Mouse (Mus musculus): ENCODE results near the gene Sipa1l3.
A peak's percentile ranks its signal among the peaks of the same experiment; 100 is the strongest.

The Sipa1l3 gene

DNA sequence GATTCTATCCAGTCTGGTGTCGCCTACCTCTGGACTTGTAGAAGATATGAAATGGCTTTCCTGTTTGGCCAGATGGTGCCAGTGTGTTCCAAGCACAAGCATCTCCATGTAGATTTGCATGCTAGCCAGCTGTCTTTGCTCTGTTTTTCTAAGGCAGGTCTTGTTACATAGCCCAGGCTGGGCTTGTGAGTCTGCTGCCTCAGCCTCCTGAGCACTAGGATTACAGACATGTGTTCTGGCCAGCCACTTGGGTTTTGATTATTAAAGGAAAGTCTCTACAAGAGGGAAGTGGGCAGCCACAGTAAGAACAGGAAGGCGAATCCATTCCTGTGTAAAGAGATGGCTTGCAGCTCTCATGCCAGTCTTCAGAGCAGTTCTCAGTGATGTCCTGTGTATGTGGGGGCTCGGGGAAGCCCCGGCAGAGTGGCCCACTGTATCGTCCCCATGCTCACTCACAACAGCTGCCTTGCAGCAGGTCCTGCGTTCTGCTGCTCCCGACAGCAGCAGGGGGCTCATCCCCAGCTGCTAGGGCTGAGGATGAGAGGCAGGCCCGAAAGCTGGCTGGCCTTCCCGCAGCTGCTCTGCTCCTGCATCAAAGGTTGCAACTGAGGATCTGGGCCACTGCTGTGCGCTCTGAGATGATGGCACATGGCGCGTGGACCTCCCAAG is 97.1 kb downstream of the Sipa1l3 start:
- H3K4me3 ChIP-seq (replicated peaks; ENCODE audit: low read length): peak overlapping the region; percentile 32
- TF ChIP-seq POU5F1 (IDR thresholded peaks at IDR 0.05; ENCODE audit: borderline replicate concordance, low read length): no peak
- no peak for TF ChIP-seq NANOG (IDR thresholded peaks at IDR 0.05; ENCODE audit: borderline replicate concordance, low read length)
- no peaks in the 10 kb centered on the region for H3K27me3 ChIP-seq (ENCODE audit: insufficient read depth, low read length)
- 0 out of 2 replicates have a peak, but pooled peaks cover 7% of the 10 kb centered on the region for H3K36me3 ChIP-seq (ENCODE audit: insufficient read depth, low read length)
- H3K4me1 ChIP-seq (replicated peaks; ENCODE audit: low read depth, low read length): peaks cover 85% of the 10 kb centered on the region
- H3K9me3 ChIP-seq (ENCODE audit: low read length): no peaks in the 10 kb centered on the region

- TF ChIP-seq NANOG (IDR thresholded peaks at IDR 0.05; ENCODE audit: borderline replicate concordance, low read length) (no peak), CTCF (conservative IDR thresholded peaks at IDR 0.05; ENCODE audit: low read length) (no peak), POU5F1 (IDR thresholded peaks at IDR 0.05; ENCODE audit: borderline replicate concordance, low read length) (no peak)
- Histone ChIP-seq H3K4me1 (replicated peaks; ENCODE audit: low read depth, low read length) (peaks cover 91% of the 10 kb centered on the region), H3K9me3 (ENCODE audit: low read length) (no peaks in the 10 kb centered on the region), H3K36me3 (ENCODE audit: insufficient read depth, low read length) (peaks cover 2% of the 10 kb centered on the region; the same call in 1 of the 2 replicates), H3K27me3 (ENCODE audit: insufficient read depth, low read length) (no peaks in the 10 kb centered on the region), H3K4me3 (replicated peaks; ENCODE audit: low read length) (peak overlapping the region; percentile 64)
Observed at GRCm38 (mm10) chr7:29419836-29420235, 98.6 kb downstream of the Sipa1l3 start.

DNA sequence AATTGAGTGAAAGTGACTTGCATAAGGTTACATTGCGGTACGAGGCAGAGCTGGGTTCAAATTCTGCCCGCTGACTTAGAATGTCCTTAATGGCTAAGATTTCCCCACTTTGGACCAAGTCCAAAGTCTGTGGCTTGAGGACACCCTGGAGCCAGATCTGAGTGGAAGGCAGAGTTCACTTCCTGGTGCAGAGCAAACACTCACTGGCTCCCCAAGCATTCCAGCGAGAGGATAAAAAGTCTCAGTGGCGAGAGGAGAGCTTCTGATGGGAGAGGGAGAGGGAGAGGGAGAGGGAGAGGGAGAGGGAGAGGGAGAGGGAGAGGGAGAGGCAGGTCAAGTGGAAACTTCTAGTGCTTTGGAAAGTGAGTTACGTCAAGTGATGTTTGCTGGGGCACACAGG is 100.2 kb downstream of the Sipa1l3 start:
- TF ChIP-seq CTCF (conservative IDR thresholded peaks at IDR 0.05; ENCODE audit: low read length): no peak
- no peak for TF ChIP-seq NANOG (IDR thresholded peaks at IDR 0.05; ENCODE audit: borderline replicate concordance, low read length)
- no peak for TF ChIP-seq POU5F1 (IDR thresholded peaks at IDR 0.05; ENCODE audit: borderline replicate concordance, low read length)
- H3K4me3 ChIP-seq (replicated peaks; ENCODE audit: low read length): peak overlapping the region; percentile 45; the same call in 1 of the 2 replicates
- no peaks in the 10 kb centered on the region for H3K27me3 ChIP-seq (ENCODE audit: insufficient read depth, low read length)
- H3K36me3 ChIP-seq (ENCODE audit: insufficient read depth, low read length): peaks cover 7% of the 10 kb centered on the region
- peaks cover 89% of the 10 kb centered on the region for H3K4me1 ChIP-seq (replicated peaks; ENCODE audit: low read depth, low read length)
- H3K9me3 ChIP-seq (ENCODE audit: low read length): no peaks in the 10 kb centered on the region

DNA sequence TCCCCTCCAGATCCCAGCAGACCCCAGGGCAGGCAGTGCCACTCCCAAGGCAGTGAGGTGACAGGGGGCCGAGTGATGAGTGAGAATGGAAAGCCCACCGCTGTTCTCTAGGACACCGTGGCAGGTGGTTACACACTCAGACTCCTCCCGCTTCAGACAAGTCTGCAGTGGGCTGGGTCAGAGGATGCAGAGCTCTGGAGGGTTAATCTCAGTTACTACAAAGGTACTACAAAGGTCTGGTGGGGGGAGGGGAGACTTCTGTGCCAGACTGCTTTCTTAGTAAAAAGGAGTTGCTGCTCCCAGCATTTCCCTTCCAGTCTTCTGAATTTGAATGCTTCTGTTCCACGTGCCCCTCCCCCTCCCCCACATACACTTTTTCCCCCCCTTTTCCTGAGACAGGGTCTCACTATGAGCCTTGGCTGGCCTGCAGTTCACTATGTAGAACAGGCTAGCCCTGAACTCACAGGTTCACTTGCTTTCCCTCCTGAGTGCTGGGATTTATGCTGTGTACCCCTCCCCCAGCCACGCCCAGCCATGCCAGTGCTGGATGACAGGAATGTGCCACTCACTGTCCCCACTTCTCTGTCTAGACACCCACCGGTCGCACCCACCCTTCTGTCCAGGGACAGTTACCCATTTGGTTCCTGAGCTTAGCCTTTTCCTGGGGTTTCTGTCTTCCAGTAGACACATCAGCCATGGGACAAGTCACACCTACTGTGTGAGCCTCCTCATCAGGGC is 100.9 kb downstream of the Sipa1l3 start:
- Histone ChIP-seq H3K36me3 (ENCODE audit: insufficient read depth, low read length) (peaks cover 7% of the 10 kb centered on the region), H3K9me3 (ENCODE audit: low read length) (no peaks in the 10 kb centered on the region), H3K4me3 (replicated peaks; ENCODE audit: low read length) (peak overlapping the region; percentile 45), H3K4me1 (replicated peaks; ENCODE audit: low read depth, low read length) (peaks cover 91% of the 10 kb centered on the region), H3K27me3 (ENCODE audit: insufficient read depth, low read length) (no peaks in the 10 kb centered on the region)
- TF ChIP-seq CTCF (conservative IDR thresholded peaks at IDR 0.05; ENCODE audit: low read length) (no peak), NANOG (IDR thresholded peaks at IDR 0.05; ENCODE audit: borderline replicate concordance, low read length) (no peak), POU5F1 (IDR thresholded peaks at IDR 0.05; ENCODE audit: borderline replicate concordance, low read length) (no peak)

DNA sequence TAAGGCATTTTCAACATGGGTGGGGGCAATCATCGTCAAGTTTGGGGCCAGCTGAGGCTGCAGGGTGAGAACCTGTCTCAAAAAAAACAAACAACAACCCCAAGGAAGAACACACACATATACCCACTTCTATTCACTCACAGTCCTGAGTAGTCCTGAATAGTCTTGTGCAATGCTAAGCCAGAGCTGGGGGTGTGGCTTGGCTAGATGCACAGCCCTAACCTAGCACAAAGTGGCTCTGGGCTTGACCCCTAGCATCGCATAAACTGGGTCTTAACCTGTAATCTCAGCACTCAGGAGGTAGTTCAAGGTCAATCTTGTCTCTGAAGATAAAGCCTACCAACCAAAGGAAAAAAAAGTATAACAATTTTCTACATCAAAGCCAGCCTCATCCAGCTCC is 101.5 kb downstream of the Sipa1l3 start:
- TF ChIP-seq CTCF (conservative IDR thresholded peaks at IDR 0.05; ENCODE audit: low read length) (no peak), POU5F1 (IDR thresholded peaks at IDR 0.05; ENCODE audit: borderline replicate concordance, low read length) (no peak), NANOG (IDR thresholded peaks at IDR 0.05; ENCODE audit: borderline replicate concordance, low read length) (no peak)
- Histone ChIP-seq H3K9me3 (ENCODE audit: low read length) (no peaks in the 10 kb centered on the region), H3K4me1 (replicated peaks; ENCODE audit: low read depth, low read length) (peaks cover 90% of the 10 kb centered on the region), H3K4me3 (replicated peaks; ENCODE audit: low read length) (peak overlapping the region; percentile 45), H3K27me3 (ENCODE audit: insufficient read depth, low read length) (no peaks in the 10 kb centered on the region), H3K36me3 (ENCODE audit: insufficient read depth, low read length) (peaks cover 7% of the 10 kb centered on the region)

GRCm38 (mm10) chr7:29411838-29412580 is 106.4 kb downstream of the Sipa1l3 start:
- Histone ChIP-seq H3K4me1 (replicated peaks; ENCODE audit: low read depth, low read length) (peaks cover 89% of the 10 kb centered on the region), H3K27me3 (ENCODE audit: insufficient read depth, low read length) (no peaks in the 10 kb centered on the region), H3K9me3 (ENCODE audit: low read length) (no peaks in the 10 kb centered on the region), H3K36me3 (ENCODE audit: insufficient read depth, low read length) (peaks cover 21% of the 10 kb centered on the region), H3K4me3 (replicated peaks; ENCODE audit: low read length) (no peak overlapping the region)
- no peak for TF ChIP-seq NANOG (IDR thresholded peaks at IDR 0.05; ENCODE audit: borderline replicate concordance, low read length)
- no peak for TF ChIP-seq POU5F1 (IDR thresholded peaks at IDR 0.05; ENCODE audit: borderline replicate concordance, low read length)
- no peak for TF ChIP-seq CTCF (conservative IDR thresholded peaks at IDR 0.05; ENCODE audit: low read length)

DNA sequence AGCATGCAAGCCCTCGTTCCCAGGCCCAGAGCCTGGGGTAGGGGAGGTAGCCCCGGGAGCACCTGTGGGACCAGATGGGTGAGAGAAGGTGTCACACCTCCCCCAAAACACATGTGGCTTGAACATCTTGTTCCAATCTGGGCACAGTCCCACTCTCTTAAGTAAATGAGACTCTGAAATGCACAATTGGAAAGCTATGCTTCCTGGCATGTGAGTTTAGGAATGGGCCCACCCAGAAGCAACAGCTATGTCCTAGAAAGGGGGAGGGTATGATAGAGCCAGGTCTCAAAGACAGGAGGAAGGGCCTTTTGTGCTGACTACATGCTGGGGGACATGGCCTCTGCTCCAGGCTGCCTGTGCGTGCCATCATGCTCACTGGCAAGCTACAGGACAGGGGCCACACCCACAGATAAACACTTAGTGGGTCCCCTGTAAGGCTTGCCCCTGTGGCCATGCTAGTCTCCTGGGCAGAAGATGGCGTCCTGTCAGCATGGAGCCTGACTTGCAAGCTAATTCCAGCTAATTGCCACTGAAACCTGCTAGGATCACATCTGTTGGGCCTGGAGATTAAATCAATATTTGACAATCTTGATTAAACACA is 107.1 kb downstream of the Sipa1l3 start:
- Histone ChIP-seq H3K36me3 (ENCODE audit: insufficient read depth, low read length) (peaks cover 21% of the 10 kb centered on the region), H3K4me3 (replicated peaks; ENCODE audit: low read length) (no peak overlapping the region), H3K4me1 (replicated peaks; ENCODE audit: low read depth, low read length) (peaks cover 89% of the 10 kb centered on the region), H3K27me3 (ENCODE audit: insufficient read depth, low read length) (no peaks in the 10 kb centered on the region), H3K9me3 (ENCODE audit: low read length) (no peaks in the 10 kb centered on the region)
- TF ChIP-seq POU5F1 (IDR thresholded peaks at IDR 0.05; ENCODE audit: borderline replicate concordance, low read length): no peak
- TF ChIP-seq NANOG (IDR thresholded peaks at IDR 0.05; ENCODE audit: borderline replicate concordance, low read length): no peak
- TF ChIP-seq CTCF (conservative IDR thresholded peaks at IDR 0.05; ENCODE audit: low read length): no peak

- Histone ChIP-seq H3K36me3 (ENCODE audit: insufficient read depth, low read length) (peaks cover 25% of the 10 kb centered on the region), H3K9me3 (ENCODE audit: low read length) (no peaks in the 10 kb centered on the region), H3K4me1 (replicated peaks; ENCODE audit: low read depth, low read length) (peaks cover 89% of the 10 kb centered on the region), H3K27me3 (ENCODE audit: insufficient read depth, low read length) (no peaks in the 10 kb centered on the region), H3K4me3 (replicated peaks; ENCODE audit: low read length) (no peak overlapping the region)
- TF ChIP-seq POU5F1 (IDR thresholded peaks at IDR 0.05; ENCODE audit: borderline replicate concordance, low read length): no peak
Observed at GRCm38 (mm10) chr7:29410402-29410801, 108.0 kb downstream of the Sipa1l3 start.

All from E14TG2a.4 (cell line).